Mouse (Mus musculus) erythroblast, embryonic 14.5 days (primary cell): ENCODE data around the gene Kcnj9.

Experiments used
- GATA1 ChIP-seq: IDR thresholded peaks from 2 replicates; pipeline ENCODE4 v1.6.1; 2012; ENCODE audit warnings: low read length, inconsistent platforms, mixed read lengths
- TAL1 ChIP-seq: IDR thresholded peaks from 3 replicates; pipeline ENCODE4 v1.6.1; 2012; ENCODE audit warnings: low read length, inconsistent platforms, mixed read lengths

DNA sequence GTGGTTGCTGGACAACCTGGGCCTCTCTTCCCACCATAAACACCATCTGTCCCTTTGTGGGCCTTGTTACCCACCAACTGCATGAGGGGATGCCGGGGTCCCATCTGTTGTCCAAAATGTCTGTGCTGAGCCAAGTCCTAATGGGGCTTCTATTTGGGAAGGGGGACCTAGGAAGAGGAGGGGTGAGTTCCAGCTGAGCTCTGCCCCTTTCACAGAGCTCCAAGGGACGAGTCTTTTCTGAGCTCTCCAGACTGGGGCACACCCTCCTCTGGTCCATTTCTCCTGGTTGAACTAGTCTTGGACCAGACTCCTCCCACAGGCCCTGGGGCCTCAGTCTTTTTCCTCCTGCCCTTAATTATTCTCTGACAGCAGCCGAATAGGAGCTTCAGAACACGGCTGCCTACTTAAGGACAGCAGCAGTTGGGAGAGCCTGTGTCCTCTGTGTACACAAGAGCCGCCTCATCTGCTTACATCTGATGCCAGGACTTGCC lies 9.2 kb downstream of the Kcnj9 start:
- TF ChIP-seq GATA1 = no peak
- TF ChIP-seq TAL1 = no peak
